Mouse (Mus musculus) MEL-GATA-1-ER (cell line): ENCODE measurements at regions not wholly inside any gene's neighbourhood (a gene's known extent, or its start where the extent isn't known, plus 50 kb on each side); places are given as distances from the start of the nearest gene placed in this dataset.

Source experiments
- DNase-seq: peaks from one replicate; pipeline ENCODE4 v3.0.0-alpha.2; 2012; ENCODE audit warnings: low read depth; ENCODE audit errors: extremely low read depth

DNA sequence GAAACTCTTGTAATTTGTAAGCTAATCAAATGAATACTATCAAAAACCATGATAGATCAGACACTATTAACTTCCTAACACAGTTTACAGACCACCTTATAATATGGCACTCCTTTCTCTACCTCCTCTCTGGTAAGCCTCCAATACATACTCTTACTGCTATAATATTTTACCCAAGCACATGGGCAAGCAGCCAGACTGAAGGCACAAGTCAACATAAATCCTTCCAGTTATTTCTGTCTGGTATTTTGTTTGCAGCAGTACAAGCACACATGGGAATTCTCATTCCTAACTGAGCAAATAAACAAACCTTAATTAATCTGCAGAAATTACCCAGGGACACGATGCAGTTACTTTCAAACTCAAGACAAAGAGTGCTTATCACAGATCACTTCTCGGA, 210.7 kb upstream of the Zc3h12c start:
- no peak for DNase-seq

DNA sequence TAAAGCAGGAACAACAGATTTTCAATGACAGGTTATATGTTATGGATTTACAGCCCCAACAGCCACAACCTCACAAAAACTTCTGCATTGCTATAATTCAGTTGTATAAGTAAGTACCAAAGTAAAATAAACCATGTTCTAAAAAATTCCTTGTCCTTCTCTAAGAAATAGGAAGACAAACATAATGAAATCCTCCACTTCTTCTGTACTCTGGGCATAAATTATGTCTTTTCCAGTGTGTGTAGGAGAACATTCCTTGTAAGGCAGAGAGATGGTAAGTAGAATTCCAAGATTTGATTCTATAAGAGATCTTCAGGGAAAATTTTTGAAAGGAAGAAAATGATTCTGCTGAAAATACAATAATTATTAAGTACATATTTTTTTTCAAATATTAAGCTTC, 209.4 kb upstream of the Zc3h12c start:
- DNase-seq = no peak

DNA sequence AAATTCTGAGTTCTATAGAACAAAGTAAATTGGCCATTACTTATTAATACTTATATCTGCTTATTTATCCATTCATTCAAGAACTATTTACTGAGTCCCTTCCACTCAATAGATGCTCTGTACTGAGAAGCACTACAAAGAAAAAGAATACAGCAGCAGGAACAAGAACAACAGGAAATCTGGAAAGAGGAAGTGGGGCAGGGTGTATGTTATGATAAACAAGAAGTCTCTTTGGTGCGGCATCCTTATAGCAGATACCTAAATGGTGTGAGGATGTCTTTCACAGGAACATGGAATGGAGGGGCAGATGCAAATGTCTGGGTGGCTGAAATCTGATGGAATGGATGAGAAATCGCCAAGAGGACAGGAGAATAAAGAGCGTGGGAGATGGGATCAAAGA, 208.5 kb upstream of the Zc3h12c start:
- DNase-seq = peak; percentile 62

DNA sequence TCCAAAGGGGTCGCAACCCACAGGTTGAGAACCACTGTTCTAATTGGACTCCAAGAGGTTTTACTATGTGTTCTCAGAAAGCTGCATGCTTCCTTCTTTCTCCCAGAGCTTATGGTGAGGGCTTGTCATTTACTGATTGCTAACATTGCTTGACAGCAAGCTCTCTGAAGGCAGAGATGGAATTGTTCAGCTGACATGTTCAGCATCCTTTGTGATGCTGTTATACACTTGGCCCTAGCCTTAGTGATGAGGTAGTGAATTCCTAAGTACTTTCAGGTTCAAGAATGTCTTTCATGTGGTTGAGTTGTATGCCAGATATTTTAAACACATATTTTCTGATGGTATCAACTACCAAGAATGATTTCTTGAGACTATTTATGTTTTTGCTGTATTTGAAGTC, 202.9 kb upstream of the Zc3h12c start:
- DNase-seq = no peak

DNA sequence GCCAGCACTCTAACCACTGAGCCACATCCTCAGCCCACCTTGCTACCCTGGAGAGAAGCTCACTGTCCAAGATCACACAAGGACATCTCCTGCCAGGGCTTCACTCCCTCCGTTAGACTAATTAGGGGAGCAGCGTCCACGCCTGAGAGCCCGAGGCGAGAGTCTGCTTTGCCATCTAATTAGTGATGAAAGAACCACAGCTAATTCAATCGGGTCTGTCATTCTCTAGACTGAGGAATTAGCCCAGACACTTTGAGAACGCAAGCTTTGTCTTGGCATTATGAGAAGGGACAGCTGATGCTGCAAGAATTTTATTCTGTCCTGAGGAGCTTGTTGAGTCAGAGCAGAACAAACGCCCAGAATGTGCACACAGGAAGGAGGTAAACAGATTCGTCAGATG, 200.5 kb upstream of the Zc3h12c start:
- DNase-seq = no peak

DNA sequence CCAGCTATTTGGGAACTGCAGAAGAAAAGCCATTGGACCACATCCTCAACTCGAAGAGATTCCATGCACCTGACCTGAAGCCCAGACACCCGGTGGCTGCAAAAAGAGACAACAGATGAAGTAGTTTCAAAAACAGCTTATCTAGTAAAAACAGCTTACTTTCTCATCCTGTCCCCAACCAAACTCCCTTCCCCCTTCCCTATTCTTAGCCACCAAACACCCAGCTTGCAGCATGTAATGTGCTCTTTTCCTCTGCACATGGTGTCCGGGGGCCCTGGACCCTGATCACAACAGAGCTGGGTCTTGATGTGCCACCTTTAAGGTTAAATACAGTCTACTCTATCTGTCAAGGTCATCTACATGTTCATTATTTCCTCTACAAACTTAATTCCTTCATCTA, 199.7 kb upstream of the Zc3h12c start:
- DNase-seq = peak; percentile 63

DNA sequence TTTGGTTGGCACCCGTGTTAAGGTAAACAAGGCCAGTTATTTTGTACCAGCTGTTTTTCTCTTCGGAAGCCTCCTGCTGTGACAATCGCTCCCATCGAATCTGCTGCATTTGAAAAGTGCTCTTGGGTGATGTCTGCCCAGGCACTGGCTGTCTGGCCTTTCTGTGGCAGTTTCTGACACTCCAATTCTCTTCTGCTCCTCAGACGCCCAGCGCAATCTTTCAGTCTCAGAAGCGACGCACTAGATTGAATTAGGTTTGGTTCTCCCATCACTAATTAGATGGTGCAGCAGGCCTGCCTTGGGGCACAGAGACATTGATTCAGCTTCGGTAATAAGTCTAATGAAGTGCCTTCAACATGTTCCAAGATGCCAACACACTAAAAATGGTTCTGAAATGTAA, 197.7 kb upstream of the Zc3h12c start:
- DNase-seq = no peak

DNA sequence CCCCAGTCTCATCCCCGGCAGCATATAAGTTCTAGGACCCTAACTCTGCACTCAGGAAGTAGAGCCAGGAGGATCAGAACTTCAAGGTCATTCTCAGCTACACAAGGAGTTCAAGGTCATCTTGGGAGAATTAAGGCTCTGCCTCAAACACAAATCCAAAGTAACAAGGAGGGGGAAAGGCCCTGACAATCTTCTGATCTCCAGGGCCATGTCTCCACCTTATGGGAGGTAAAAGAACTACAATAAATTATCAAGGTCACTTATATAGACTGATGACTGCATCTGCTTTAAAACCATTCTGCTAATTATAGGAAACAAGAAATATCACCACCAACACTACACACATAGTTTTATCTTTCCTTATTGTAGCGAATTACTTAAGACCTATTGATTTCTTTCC, 193.2 kb upstream of the Zc3h12c start:
- no peak for DNase-seq

DNA sequence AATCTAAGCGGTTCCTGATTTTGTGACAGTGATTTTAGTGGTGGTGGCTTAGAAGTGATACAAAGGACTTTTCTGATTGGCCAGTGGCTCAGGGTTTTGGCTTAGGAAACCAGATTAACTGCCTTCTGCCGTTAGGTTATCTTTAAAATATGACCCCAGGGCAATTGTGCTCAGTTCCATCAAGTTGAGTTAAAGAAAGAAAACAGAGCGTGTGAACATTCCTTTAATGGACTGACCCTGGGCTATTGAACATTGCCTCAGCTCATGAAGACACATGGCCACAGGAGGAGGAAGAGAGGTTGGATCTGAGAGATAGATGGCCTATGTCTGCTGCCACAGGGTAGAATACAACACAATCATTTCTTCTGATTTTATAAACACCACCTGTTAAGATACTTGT, 191.0 kb upstream of the Zc3h12c start:
- no peak for DNase-seq

DNA sequence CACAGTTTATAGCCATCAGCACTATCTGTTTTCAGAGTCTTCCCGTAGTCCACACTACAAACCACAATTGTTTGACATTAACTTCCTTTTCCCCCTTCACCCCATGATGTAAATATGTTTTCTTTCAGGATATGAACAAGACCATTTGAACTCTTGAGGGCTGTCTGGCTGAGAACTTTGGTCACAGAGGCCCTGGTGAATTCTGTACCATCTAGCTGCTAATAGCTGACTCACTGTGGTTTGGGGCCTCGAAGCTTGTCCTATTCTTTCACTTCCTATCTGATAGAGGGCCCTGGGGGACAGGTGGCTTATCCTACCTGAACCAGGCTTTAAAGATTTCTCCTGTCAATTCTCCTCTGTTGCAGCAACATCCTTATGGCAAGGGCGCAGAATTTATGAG, 188.2 kb upstream of the Zc3h12c start:
- DNase-seq = peak; percentile 33

DNA sequence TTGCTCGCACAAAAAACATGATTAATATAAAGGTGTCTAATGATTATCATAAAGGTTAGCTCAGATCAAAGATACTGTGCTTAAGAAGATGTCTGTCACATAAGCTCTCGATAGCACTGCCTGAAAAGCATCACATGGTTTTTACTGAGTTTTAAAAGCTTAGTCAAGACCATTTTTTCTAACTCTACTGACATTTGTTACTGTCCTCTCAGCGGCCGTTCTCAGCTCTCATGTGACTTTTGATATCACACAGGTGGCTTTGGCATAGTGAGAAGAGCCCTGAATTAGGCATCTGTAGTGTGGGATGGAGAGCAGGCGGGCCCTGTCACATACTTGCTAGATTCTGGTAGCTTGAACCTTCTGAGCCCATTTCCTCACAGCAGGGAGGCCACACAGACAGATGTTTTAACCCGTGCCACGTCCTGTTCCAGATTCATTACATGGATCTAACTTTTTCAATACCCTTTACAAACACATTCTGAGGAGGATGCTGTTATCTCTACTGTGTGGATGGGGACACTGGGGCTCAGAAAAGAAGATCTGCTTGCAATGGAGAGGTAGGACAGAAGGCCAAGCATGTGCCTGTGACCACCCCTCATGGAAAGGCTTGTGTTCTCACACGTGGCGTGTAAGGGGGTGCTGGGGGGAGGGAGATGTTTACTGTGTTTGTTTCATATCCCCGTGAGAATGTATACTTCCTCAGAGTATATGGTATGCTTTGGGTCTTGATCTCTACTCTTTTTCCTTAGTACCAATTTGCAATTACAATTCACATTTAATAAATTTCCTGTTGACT, 187.0 kb upstream of the Zc3h12c start:
- DNase-seq = no peak

DNA sequence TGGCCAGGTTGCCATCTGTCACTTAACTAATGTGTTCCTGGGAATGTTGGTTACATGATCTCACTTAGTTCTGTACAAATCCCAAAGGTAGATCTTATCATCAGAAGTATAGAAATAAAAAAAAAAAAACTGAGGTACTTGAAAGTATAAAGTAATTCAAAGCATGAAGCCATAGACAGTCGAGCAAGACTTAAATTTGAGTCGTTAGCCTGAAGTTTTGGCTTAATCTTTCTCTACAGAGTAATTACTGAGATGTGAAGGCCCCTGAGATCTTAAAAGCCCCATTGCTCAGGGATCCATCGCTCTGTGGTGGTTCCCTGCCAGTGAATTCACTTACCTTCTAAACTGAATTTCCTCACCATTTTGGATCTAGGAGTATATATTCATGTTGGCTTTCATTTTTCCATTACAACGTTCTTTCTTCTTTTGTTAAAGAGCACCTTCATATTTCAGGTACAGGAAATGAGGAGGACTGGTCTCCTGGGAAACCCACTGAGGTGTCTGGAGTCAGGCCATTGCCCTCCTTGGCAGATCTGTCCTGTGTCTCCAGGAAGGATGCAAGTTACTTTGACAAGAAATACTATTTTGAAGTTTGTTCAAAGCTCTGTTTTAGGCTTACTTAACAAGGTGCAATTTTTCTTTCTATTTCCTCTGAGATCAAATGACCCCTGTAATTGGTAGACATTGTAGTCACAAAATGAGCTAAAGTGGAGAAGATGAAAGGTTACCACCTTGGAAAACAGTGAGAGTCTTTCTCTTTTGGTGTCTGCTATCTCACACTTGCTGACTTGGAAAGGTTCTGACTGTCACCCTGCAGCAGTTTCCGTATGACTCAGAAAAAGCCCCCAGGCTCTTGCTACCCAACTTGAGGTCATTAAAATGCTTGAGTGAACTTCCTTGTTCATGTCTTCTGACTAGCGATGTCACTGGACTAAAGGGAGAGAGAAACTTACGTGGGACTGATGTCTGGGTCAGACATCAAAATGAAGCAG, 180.5 kb upstream of the Zc3h12c start:
- DNase-seq = no peak

DNA sequence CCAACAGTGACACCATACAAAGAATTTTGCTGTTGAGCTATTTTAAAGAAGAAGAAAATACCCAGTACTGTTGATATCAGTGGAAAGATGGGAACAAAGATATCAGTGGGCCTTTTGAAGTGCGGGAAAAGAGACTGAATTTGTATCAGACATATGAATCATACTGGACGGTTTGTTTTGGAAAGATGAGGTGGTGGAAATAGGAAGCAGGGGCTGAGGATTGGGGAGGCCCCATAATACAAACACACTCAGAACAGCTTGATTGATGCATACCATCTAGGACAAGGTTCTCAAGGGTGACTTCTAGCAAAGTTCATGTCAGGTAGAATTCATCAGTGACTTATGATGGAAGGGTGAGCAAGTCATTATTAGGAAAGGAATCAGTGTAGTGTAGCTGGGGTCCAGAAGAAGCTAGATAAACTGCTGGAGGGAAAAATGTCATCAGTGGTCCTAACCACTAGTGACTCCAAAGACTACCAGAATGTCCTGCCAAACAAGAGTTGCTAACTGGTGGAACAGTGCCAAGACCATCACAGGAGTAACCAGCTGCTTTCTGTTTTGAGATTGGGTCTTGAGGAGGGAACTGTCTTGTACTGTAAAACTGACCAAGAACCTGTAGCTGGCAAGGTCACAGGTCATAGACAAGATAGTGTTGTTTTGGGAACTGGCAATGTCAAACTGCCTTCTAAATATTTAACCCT, 176.0 kb upstream of the Zc3h12c start:
- DNase-seq = no peak

DNA sequence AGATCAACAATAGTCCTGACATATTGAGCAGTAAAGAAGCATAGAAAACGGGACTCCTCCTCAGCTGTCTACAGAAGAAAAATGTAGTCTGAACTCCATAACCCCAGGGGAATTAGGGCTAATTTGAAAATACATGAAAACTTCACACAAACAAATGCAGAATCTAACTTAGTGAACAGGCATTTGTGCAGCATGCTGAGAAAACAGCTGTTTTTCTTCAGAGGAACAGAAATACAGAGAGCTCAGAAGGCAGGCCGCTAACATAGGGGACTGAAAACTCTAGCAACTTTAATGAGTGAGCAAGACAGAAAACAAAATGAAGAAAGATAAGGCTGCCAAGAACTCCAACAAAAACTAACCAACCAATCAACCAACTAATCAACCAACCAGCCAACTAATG, 172.7 kb upstream of the Zc3h12c start:
- no peak for DNase-seq

DNA sequence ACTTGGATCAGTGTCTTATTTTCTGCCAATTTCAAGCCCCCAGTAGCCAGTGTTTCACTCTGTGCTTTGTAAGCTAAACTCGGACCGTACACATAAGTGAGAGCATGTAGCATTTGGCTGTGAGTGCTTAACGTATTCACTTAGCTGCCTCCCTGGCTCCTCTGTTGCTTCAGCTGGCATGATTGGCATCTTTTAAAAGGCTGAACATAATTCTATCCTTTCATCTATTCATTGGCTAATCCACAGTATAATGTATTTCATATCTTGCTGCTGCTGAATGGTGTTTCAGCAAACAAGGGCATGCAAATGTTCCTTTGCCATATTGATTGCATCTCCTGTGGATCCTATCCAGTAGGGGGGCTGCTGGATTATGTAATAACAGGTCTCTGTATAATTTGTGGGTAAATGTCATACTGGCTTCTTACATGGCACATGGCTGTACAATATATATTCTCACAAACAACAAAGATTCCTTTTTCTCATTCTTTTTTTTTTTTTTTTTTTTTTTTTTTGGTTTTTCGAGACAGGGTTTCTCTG, 169.5 kb upstream of the Zc3h12c start:
- DNase-seq = no peak

DNA sequence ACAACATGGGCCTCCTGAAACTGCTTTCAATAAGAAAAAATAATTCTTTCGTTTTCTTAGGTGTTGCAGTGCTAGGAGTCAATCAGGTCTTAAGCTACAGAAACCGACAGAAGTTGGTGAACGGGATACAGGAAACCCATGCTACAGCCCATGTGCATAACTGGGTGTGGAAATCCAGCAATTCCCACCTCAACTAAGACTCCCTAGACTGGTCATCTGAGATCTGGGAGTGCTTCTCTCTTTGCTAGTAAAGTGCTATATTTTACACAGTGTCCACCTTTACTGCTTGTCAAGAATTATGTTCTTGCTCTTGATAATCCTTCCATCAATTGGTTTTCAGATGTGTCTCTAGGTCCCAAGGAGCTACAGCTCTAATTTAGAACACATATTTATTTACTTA, 166.4 kb upstream of the Zc3h12c start:
- no peak for DNase-seq

DNA sequence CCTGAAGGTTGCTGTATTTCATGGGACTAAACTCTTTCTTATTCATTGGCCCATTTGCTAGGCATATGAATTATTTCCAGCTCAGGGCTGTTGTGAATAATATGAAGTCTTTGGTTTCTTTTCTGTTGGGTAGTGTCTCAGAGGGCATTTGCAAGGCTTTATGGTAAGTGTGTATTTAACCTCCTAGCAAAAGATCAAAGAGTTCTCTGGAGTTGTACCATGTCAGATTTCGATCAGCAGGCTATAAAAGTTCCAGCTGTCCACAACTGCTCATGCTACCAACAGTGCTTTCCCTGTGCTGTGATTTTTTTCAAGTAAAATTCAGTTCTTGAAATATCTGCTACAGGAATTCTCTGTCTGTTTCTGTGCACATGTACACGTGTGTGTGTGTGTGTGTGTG, 165.5 kb upstream of the Zc3h12c start:
- no peak for DNase-seq

DNA sequence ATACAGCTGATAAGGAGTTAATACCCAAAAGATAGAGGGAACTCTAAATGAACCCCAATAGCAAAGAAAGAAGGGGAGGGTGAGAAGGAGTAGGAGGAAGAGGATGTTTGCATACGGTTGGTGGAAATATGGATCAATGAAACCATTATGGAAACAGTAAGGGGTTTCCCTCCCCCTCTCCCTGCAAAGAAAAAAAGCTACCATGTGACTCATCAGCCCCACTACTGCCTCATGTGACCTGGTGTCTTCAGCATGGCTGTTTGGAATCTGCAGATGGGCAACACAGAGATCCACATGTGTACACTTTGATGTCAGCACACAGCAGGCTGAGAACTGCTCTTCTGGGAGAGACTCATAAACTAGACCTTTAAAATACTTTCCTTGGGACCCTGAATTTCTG, 163.4 kb upstream of the Zc3h12c start:
- no peak for DNase-seq

DNA sequence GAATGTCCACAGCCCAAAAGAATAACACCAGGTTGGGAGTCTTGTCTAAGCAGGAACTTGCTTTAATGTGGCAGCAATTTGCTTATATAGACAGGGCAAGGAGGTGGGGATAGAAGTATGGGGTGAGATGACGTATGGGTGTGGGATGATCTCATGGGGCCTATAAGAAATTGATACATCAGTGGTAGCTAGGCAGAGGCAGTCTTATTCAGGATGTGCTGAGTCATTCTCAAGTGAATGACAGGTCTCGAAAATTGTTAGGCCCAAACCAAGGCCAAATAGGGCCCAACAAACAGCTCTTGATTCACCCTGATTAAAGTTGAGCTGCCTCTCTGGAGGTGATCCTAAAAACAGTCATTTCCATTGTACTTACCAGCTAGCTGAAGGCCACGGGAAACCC, 162.3 kb upstream of the Zc3h12c start:
- no peak for DNase-seq

DNA sequence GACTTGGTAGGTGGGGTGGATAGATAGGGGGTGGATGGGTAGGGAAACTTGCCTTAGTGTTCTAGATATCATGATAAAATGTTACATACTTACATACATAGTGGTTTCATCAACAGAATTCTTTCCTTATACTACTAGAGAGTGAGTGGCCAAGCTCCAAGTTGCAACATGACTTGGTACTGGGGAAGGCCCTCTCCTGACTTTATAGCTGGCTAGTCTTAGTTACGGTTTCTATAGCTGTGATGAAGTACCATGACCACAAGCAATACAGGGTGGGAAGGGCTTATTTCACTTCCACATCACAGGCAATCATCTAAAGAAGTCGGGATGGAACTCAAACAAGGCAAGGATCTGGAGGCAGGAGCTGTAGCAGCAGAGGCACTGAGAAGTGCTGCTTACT, 156.0 kb upstream of the Zc3h12c start:
- no peak for DNase-seq

DNA sequence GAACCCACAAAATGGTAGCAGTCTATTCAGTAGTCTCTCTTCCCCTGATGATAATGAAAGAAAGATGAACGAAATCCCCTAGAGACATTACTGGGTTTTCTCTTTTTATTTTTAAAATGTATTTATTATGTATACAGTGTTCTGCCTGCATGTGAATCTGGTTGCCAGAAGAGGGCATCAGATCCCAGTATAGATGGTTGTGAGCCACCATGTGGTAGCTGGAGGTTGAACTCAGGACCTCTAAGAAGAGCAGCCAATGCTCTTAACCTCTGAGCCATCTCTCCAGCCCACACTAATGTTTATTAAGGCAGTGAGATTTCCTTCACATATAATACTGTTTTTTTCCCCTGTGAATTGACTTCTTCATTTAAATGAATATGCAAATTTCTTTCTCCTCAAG, 155.4 kb upstream of the Zc3h12c start:
- peak; percentile 10 for DNase-seq

DNA sequence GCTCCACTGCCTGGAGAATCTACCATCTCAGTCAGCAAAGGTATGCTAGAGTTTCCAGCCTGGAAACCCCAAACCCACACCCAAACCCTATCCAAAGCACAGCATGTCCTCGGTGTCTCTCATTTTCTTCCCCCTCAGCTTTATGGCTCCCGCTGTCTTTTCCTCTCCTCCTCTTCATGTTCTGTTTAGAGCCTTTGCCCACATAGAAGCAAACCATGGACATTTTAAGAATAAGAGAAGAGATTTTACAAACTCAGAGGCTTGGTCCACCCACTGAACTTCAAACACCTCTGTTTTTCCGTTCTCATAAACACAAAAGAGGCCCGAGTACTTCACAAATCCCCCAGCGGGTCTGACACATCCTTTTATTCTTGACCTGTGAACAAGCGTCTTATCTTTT, 154.9 kb upstream of the Zc3h12c start:
- DNase-seq = no peak
